Mouse (Mus musculus) ES-Bruce4 (cell line): ENCODE data around the gene Egfr. TPM values are rescaled to one million over a fixed set of nuclear protein-coding genes. Genes with fewer than 3 reads are reported as not detected.

Source experiments
- H3K27ac ChIP-seq: 2 replicates; pipeline ENCODE4 v1.5.1; 2012; ENCODE audit warnings: low read length, inconsistent platforms; ENCODE audit not compliant: insufficient read depth
- H3K27me3 ChIP-seq: 2 replicates; pipeline ENCODE4 v1.6.1; 2012; ENCODE audit warnings: mild to moderate bottlenecking, low read length, inconsistent platforms; ENCODE audit not compliant: control insufficient read depth, poor library complexity, insufficient read depth, severe bottlenecking
- H3K36me3 ChIP-seq: 2 replicates; pipeline ENCODE4 v1.6.1; 2012; ENCODE audit warnings: inconsistent platforms, mild to moderate bottlenecking, low read length, moderate library complexity; ENCODE audit not compliant: control insufficient read depth, poor library complexity, insufficient read depth, severe bottlenecking
- H3K4me1 ChIP-seq: one replicate; pipeline ENCODE4 v1.8.1; 2011; ENCODE audit warnings: low read length; ENCODE audit not compliant: control insufficient read depth, insufficient read depth
- H3K4me3 ChIP-seq: 2 replicates; pipeline ENCODE4 v1.5.1; 2011; ENCODE audit warnings: low read depth, mild to moderate bottlenecking, low read length
- H3K9ac ChIP-seq: 2 replicates; pipeline ENCODE4 v1.6.1; 2012; ENCODE audit warnings: low read depth, mild to moderate bottlenecking, inconsistent platforms; ENCODE audit not compliant: poor library complexity, severe bottlenecking
- H3K9me3 ChIP-seq: replicated peaks from 2 replicates; pipeline ENCODE4 v1.6.1; 2012; ENCODE audit warnings: mild to moderate bottlenecking, low read length, inconsistent platforms; ENCODE audit not compliant: control insufficient read depth, poor library complexity, insufficient read depth, severe bottlenecking
- CTCF ChIP-seq: IDR thresholded peaks from one replicate; pipeline ENCODE4 v1.8.1; 2011; ENCODE audit warnings: low read depth, low read length
- EP300 ChIP-seq: IDR thresholded peaks from 2 replicates; pipeline ENCODE4 v1.6.1; 2011; ENCODE audit warnings: low read depth, low read length; ENCODE audit not compliant: insufficient read depth
- POLR2A ChIP-seq: IDR thresholded peaks from one replicate; pipeline ENCODE4 v1.8.1; 2011; ENCODE audit warnings: low read length; ENCODE audit not compliant: insufficient read depth
- polyA plus RNA-seq: library from polyadenylated mRNA; stranded (reverse); fragments of >200 nt; gene quantifications from 2 replicates; pipeline ENCODE4 v1.2.4, GENCODE M21; 2011; ENCODE audit warnings: low read depth; ENCODE audit not compliant: missing spikeins, insufficient read depth, insufficient read length

Gene Egfr
- polyA plus RNA-seq, 1 experiment: 13.1 TPM

DNA sequence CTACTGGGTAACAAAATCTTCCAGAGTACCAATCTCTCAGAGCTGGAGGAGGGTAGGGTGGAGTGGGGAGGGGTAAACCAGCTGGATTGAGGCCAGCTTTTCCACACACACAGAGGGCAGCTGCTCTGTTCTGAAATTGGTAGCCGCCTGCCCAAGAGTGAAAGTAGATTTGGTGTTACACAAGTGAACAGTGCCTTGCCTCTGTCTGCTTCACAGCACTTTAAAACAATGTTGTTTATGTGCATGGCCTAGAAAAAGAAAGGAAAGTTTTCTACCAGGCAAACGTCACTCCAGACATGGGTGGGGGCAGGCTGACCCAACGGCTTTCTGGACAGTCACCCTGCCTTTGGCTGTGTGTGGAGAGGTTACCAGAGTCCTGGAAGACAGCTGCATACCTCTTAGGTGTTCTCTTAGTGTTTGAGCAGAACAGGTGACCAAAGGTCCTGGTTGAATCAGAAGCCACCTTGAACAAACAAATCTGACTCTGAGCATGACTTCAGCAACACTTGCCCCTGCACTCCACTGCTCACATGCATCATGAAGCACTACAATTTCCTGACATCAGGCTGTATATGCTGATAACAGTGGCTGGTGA, 17.8 kb downstream of the Egfr start:
- TF ChIP-seq CTCF (no peak), POLR2A (no peak), EP300 (no peak)
- H3K27me3 ChIP-seq: no peaks in the 10 kb centered on the region
- H3K27ac ChIP-seq: no peak overlapping the region
- H3K9me3 ChIP-seq: no peaks in the 10 kb centered on the region
- H3K9ac ChIP-seq: no peak overlapping the region
- H3K4me1 ChIP-seq: no peaks in the 10 kb centered on the region
- H3K36me3 ChIP-seq: no peaks in the 10 kb centered on the region; the same call in 1 of the 2 replicates
- H3K4me3 ChIP-seq: no peak overlapping the region

DNA sequence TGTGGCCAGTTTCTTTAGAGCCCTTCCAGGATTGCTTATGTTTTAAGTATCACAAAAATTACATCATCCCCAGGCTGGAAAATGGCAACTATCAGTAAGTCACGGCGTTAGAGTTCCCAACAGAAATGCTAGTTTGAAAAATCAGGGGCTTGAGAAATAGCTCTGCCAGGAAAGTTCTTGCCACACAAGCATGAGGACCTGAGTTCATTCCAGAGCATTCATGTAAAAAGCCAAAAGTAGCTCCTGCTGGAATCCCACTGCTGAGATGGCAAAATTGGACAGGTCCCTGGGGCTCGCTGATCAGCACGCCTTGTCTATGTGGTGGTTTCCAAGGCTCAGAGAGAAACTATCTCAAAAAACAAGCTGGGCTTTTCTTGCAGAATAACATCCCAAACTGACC, 19.0 kb downstream of the Egfr start:
- no peaks in the 10 kb centered on the region for H3K9me3 ChIP-seq
- TF ChIP-seq POLR2A (no peak), CTCF (no peak), EP300 (no peak)
- H3K4me3 ChIP-seq: no peak overlapping the region
- H3K27ac ChIP-seq: no peak overlapping the region
- H3K9ac ChIP-seq: no peak overlapping the region
- no peaks in the 10 kb centered on the region for H3K27me3 ChIP-seq
- no peaks in the 10 kb centered on the region; the same call in 1 of the 2 replicates for H3K36me3 ChIP-seq
- no peaks in the 10 kb centered on the region for H3K4me1 ChIP-seq

DNA sequence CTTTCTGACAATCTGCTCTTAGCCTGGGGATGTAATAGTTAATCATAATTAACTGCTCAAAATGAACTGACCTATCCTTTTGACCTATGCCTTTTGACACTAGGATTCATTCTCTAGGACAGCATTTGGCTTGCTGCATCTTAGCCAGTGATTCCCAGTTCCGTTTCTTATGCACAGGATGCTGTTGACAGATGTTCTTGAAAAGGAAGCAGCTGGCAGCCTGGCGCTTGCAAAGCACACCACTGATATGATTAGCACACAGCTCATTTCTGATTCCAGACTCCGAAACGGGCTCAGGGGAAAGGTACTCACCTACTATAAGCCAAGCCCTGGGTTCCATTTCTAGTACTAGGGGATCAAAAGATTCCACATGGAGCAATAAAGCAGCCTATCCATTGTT, 20.7 kb downstream of the Egfr start:
- TF ChIP-seq POLR2A (no peak), EP300 (no peak), CTCF (no peak)
- Histone ChIP-seq H3K27me3 (no peaks in the 10 kb centered on the region), H3K9me3 (no peaks in the 10 kb centered on the region), H3K9ac (no peak overlapping the region), H3K36me3 (no peaks in the 10 kb centered on the region; the same call in 1 of the 2 replicates), H3K27ac (no peak overlapping the region), H3K4me3 (no peak overlapping the region), H3K4me1 (no peaks in the 10 kb centered on the region)

DNA sequence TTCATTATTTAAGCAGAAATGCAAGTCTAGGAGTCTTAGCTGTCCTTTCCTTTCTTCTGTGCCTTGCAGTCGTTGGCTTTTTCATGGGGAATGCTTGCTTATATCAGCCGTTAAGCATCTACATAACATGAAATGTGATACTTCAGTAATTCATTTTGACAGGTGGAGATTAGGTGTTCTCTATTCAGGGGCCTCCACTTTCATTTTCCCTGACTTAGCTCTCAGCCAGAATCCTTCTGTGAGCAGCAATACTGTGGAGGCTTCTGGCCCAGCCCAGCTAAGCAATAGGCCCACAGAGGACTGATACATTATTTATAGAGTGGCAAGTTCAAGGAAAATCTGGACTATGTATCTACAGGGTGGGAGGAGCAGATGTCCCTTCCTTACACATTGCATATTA, 25.0 kb downstream of the Egfr start:
- H3K27ac ChIP-seq: no peak overlapping the region
- TF ChIP-seq EP300 (no peak), POLR2A (no peak), CTCF (no peak)
- no peak overlapping the region for H3K9ac ChIP-seq
- H3K27me3 ChIP-seq: no peaks in the 10 kb centered on the region
- H3K36me3 ChIP-seq: no peaks in the 10 kb centered on the region; the same call in 1 of the 2 replicates
- peaks cover 3% of the 10 kb centered on the region for H3K4me1 ChIP-seq
- H3K9me3 ChIP-seq: no peaks in the 10 kb centered on the region
- H3K4me3 ChIP-seq: no peak overlapping the region

DNA sequence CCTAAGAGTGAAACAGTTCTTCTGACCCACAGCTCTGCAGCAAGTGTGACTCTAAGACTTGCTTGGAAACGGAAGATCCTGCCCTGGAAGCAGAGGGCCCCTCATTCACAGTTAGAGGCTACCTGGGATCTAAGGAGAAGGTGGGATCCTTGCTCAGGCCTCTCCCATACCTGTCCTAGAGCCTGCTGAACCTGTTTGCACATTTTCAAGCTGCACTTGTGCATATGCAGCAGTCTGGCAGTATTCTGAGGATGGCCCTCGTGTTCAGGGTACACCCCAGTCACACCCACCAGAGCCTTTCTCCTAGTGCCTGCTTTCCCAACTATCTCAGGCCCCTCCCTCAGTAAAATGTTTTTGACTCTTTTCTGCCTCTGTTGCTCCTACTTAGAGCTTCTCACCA, 29.6 kb downstream of the Egfr start:
- no peaks in the 10 kb centered on the region for H3K36me3 ChIP-seq
- H3K27ac ChIP-seq: no peak overlapping the region
- no peaks in the 10 kb centered on the region for H3K9me3 ChIP-seq
- H3K4me1 ChIP-seq: peaks cover 3% of the 10 kb centered on the region
- H3K27me3 ChIP-seq: no peaks in the 10 kb centered on the region
- TF ChIP-seq POLR2A: no peak
- no peak for TF ChIP-seq EP300
- no peak for TF ChIP-seq CTCF
- H3K9ac ChIP-seq: no peak overlapping the region
- H3K4me3 ChIP-seq: no peak overlapping the region

DNA sequence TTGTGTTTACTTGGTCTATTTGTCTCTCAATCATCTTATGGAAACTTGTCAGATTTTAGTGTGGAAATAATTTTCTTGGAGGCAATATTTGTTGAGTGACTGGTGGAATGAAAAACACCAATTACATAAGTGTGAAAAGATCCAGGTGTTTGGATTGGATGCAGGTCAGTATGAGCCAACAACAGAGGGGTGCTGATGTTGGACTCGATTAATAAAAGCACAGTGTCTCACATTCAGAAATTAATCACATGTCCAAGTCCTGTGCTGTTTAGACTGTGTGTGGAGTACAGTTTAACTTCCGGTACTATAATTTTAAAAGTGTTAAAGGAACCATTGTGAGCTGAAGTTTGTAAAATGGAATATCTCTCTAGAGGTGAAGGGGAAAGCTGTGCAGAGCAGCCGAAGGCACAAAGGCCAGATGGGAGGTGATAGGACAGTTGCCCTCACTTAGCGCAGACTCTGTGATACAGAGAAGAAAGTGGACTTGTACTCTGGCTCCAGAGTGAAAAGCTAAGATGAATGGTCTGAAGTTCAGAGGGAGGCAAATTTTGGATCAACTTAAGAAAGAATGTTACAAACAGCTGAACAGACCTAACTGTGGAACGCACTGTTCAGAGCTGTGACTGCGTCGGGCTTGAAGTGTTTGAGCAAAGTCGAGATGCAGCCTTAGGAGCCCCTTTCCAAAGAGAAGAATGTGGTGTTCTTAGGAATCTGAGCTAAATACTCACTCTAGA, 32.1 kb downstream of the Egfr start:
- TF ChIP-seq POLR2A: no peak
- Histone ChIP-seq H3K27ac (no peak overlapping the region), H3K36me3 (no peaks in the 10 kb centered on the region)

More for the DNA sequence above, 32.1 kb downstream of the Egfr start:
- Histone ChIP-seq H3K4me3 (no peak overlapping the region), H3K9me3 (no peaks in the 10 kb centered on the region), H3K9ac (no peak overlapping the region), H3K27me3 (no peaks in the 10 kb centered on the region), H3K4me1 (peaks cover 3% of the 10 kb centered on the region)
